Mouse (Mus musculus) heart, adult 2 months (tissue): ENCODE results near the gene Fat3. TPM values are rescaled to one million over a fixed set of nuclear protein-coding genes. Genes with fewer than 3 reads are reported as not detected.

Source experiments
- DNase-seq, 2 experiments: peaks; one replicate each; pipeline ENCODE4 v3.0.0; 2021
- H3K27ac ChIP-seq: fragments of 200-600 bp; 2 replicates; pipeline ENCODE4 v1.8.1; 2022
- H3K27me3 ChIP-seq: fragments of 200-500 bp; 2 replicates; pipeline ENCODE4 v1.6.1; 2012; ENCODE audit warnings: mild to moderate bottlenecking, low read length, inconsistent platforms, mixed read lengths; ENCODE audit not compliant: control insufficient read depth, insufficient read depth
- H3K36me3 ChIP-seq: fragments of 200-500 bp; 2 replicates; pipeline ENCODE4 v1.6.1; 2012; ENCODE audit warnings: low read length, inconsistent platforms; ENCODE audit not compliant: control insufficient read depth, insufficient read depth
- H3K4me1 ChIP-seq: fragments of 200-500 bp; 2 replicates; pipeline ENCODE4 v1.6.1; 2011; ENCODE audit warnings: low read length; ENCODE audit not compliant: control insufficient read depth, insufficient read depth
- H3K4me3 ChIP-seq: fragments of 200-600 bp; 2 replicates; pipeline ENCODE4 v1.8.1; 2022
- H3K79me2 ChIP-seq: fragments of 200-500 bp; replicated peaks from 2 replicates; pipeline ENCODE4 v1.6.1; 2012; ENCODE audit warnings: mild to moderate bottlenecking, inconsistent platforms, low read length, moderate library complexity, mixed read lengths; ENCODE audit not compliant: control insufficient read depth, insufficient read depth
- H3K9ac ChIP-seq: fragments of 200-500 bp; 2 replicates; pipeline ENCODE4 v1.6.1; 2012; ENCODE audit warnings: low read depth, mild to moderate bottlenecking, control low read depth, inconsistent platforms, low read length, mixed read lengths
- CTCF ChIP-seq: fragments of 200-600 bp; IDR thresholded peaks from 2 replicates; pipeline ENCODE4 v1.8.1; 2022; ENCODE audit warnings: antibody characterized with exemption, mild to moderate bottlenecking, moderate library complexity
- EP300 ChIP-seq: fragments of 200-500 bp; IDR thresholded peaks from 2 replicates; pipeline ENCODE4 v1.6.1; 2011; ENCODE audit warnings: low read depth, low read length, control low read depth; ENCODE audit not compliant: insufficient read depth
- POLR2A ChIP-seq: fragments of 200-500 bp; IDR thresholded peaks from 2 replicates; pipeline ENCODE4 v1.6.1; 2011; ENCODE audit warnings: mild to moderate bottlenecking, low read depth, low read length, control low read depth; ENCODE audit not compliant: insufficient read depth
- WGBS: fragments of 180-500 bp; shearing (Covaris S2); methylation state at CpG from one replicate; pipeline ENCODE4 v1.1.7; 2018; 5-methylcytosine and 5-hydroxymethylcytosine counted together
- intact Hi-C: fragments of 180-260 bp; cut with DNase I; formaldehyde crosslinking; loops from one replicate; pipeline ENCODE4 v1.15.1; 2025
- polyA plus RNA-seq: library from polyadenylated mRNA; depleted of rRNA; stranded (reverse); fragments of >200 nt; gene quantifications from 2 replicates; pipeline ENCODE4 v1.2.3, GENCODE M21; 2012
- total RNA-seq, 2 experiments: library from RNA; stranded (reverse); gene quantifications; 2 replicates each; pipeline ENCODE4 v1.2.3; 2021

Fat3 gene
- total and polyA plus RNA-seq, 3 experiments: 0.20 to 0.43 (median 0.37) TPM

GRCm38 (mm10) chr9:16501990-16502672 is 1.0 kb upstream of the Fat3 start:
- peak overlapping the region; percentile 48 for H3K4me3 ChIP-seq
- WGBS: 2% methylated on average over 52 of the region's 52 CpGs
- no peak overlapping the region for H3K27ac ChIP-seq
- no peaks in the 10 kb centered on the region; the same call in none of the 2 replicates for H3K4me1 ChIP-seq
- intact Hi-C loops: loop anchor here (10.0 kb wide), 1 partner anchor 577 kb away; no protein-coding TSS in a partner anchor
- peak; percentile 56 to 65 for DNase-seq
- peaks cover 7% of the 10 kb centered on the region for H3K27me3 ChIP-seq
- no peaks in the 10 kb centered on the region for H3K36me3 ChIP-seq
- peak overlapping the region; percentile 49 for H3K9ac ChIP-seq
- TF ChIP-seq EP300 (no peak), CTCF (peak; percentile 52)
- H3K79me2 ChIP-seq: no peaks in the 10 kb centered on the region

DNA sequence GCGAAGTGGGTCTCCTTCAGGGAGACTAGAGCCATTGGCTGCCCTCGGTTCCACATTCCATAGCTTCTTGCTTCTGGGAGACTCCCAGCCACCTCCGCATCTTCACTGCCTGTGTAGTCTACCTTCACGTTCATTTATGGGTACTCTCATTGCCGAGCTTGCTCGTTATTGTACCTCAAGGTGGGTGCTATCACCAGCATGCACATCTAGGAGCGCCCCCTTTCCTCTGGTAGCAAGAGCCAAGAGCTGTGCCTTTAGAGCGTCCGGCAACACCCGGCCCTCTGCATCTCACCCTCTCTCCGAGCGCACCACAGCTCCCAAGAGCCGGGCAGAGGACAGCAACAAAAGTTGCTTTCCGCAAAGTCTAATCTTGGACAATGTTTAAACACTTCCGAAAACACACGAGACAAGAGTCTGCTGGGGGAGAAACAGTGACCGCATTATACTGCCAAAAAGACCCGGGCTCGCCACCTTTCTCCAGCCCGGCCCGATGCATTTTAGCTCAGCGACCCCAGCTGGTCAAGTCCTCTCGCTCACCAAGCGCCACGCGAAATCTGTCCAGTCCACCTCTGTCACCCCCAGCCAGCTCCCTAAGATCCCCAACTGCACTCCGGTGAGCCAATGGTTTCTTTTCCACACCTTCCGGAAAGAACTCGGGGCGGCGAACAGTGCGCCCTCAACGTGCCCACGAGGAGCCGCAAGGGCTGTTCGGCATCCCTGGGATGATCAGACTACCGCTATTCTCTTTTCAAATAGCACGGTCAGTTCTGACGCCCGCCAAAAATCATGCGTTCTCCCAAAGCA is 501 bp downstream of the Fat3 start:
- peaks cover 7% of the 10 kb centered on the region for H3K27me3 ChIP-seq
- H3K4me3 ChIP-seq: peak overlapping the region; percentile 48
- peak; percentile 38 for TF ChIP-seq CTCF
- TF ChIP-seq POLR2A: no peak
- intact Hi-C loops: loop anchor here (10.0 kb wide), 1 partner anchor 576 kb away; no protein-coding TSS in a partner anchor
- no peaks in the 10 kb centered on the region; the same call in none of the 2 replicates for H3K4me1 ChIP-seq
- no peaks in the 10 kb centered on the region for H3K79me2 ChIP-seq
- peak; percentile 19 to 35 for DNase-seq
- no peaks in the 10 kb centered on the region for H3K36me3 ChIP-seq
- H3K9ac ChIP-seq: no peak overlapping the region
- no peak overlapping the region for H3K27ac ChIP-seq
- under 1% methylated on average over 41 of the region's 41 CpGs for WGBS

DNA sequence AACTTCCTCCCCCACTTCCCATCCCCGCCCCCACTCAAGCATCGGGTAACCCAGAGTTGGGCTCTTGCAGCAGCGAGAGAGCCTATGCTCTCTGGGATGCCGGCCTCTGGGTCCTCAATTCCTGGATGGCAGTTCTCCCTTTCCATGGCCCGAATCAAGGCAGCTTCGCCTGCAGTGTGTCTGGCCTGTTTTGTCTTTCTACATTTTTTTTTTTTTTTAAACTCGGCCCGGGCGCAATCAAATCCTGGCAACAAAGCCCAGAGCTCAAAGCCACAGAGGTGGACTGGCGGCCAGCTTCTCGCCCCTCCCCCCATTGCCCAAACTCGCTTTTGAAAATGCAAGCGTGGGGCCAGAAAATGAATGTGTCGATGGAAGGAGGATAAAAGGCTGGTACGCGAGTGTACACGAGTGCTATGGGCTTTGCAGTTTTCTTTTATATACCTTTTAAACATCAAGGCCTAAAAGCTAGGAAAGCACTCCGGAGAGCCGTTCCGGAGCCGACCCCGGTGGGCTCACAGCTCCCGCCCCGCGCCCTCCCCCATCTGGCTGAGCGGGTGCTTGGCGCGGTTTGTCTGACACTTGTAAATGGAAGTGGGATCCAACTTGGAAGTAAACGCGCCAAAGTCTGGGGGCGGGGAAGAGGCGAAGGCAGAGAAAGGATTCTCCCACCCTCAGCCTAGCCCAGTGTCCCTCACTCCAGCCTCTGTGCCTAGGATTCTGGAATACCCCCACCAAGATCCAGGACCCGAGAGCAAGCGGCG is 1.3 kb downstream of the Fat3 start:
- H3K27me3 ChIP-seq: peaks cover 7% of the 10 kb centered on the region
- H3K79me2 ChIP-seq: no peaks in the 10 kb centered on the region
- no peak overlapping the region for H3K27ac ChIP-seq
- WGBS: under 1% methylated on average over 35 of the region's 35 CpGs
- peak; percentile 19 to 41 for DNase-seq
- intact Hi-C loops: loop anchor here (10.0 kb wide), 1 partner anchor 575 kb away; no protein-coding TSS in a partner anchor
- no peaks in the 10 kb centered on the region for H3K36me3 ChIP-seq
- TF ChIP-seq POLR2A: no peak
- TF ChIP-seq EP300: no peak
- H3K4me1 ChIP-seq: no peaks in the 10 kb centered on the region; the same call in none of the 2 replicates
- H3K9ac ChIP-seq: no peak overlapping the region
- peak overlapping the region; percentile 48 for H3K4me3 ChIP-seq

DNA sequence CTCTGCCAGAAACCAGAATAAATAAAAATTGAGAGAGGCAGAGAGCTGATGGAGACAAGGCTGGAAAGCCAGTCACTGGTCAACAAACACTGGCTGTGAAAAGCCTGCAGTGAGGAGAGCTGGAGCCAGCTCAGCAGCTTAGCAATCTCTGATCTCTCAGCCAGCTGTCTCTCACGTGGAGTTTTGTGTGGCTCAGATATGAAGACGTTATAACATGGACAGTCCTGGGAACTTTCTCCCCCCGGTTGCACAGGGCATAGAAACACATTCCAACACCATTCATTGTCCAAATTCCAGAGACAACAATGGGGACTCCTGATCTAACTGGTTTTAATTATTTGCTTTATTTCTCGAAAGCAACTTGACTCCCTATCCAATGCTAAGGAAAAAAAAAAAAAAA is 2.2 kb downstream of the Fat3 start:
- Histone ChIP-seq H3K9ac (no peak overlapping the region), H3K4me3 (no peak overlapping the region), H3K36me3 (no peaks in the 10 kb centered on the region), H3K4me1 (no peaks in the 10 kb centered on the region; the same call in none of the 2 replicates), H3K27me3 (peaks cover 7% of the 10 kb centered on the region), H3K27ac (no peak overlapping the region), H3K79me2 (no peaks in the 10 kb centered on the region)
- TF ChIP-seq EP300: no peak
- TF ChIP-seq POLR2A: no peak
- TF ChIP-seq CTCF: no peak
- intact Hi-C loops: no loop called here
- no peak for DNase-seq
- WGBS: 7% methylated on average over 4 of the region's 4 CpGs

DNA sequence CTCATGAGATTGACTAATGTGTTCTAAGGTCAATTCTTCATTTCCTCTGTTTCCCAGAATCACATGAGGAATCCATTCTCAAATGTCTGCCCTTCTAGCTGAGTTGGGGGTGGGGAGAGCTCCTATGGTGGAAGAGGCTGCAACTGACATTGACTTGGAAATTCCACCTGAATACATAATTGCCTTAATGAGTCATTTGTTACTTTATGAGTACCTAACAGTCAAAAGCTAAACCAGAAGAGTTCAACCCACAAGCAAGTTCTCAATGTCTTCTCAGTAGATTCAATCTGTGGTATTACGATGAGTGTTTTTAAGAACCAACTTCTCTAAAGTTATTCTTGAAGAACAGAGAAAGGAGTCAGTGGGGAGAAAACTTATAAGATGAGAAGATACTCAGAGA is 3.7 kb downstream of the Fat3 start:
- H3K4me3 ChIP-seq: no peak overlapping the region
- H3K4me1 ChIP-seq: no peaks in the 10 kb centered on the region; the same call in none of the 2 replicates
- DNase-seq: no peak
- 96% methylated on average over 1 of the region's 1 CpGs for WGBS
- no peak overlapping the region for H3K9ac ChIP-seq
- no peak for TF ChIP-seq POLR2A
- TF ChIP-seq EP300: no peak
- no peak for TF ChIP-seq CTCF
- H3K27ac ChIP-seq: no peak overlapping the region
- H3K79me2 ChIP-seq: no peaks in the 10 kb centered on the region
- intact Hi-C loops: no loop called here
- no peaks in the 10 kb centered on the region for H3K36me3 ChIP-seq
- peaks cover 7% of the 10 kb centered on the region for H3K27me3 ChIP-seq
